Mouse (Mus musculus) liver, embryonic 14.5 days (tissue): ENCODE measurements around the gene Pla2g12b.

Experiments used
- CTCF ChIP-seq: IDR thresholded peaks from 2 replicates; pipeline ENCODE4 v1.5.1; 2016; ENCODE audit warnings: antibody characterized with exemption, low read depth, control low read depth
- EP300 ChIP-seq: IDR thresholded peaks from 2 replicates; pipeline ENCODE4 v1.6.1; 2016; ENCODE audit warnings: antibody characterized with exemption, low read depth

GRCm38 (mm10) chr10:59380411-59380821, 23.0 kb upstream of the Pla2g12b start:
- TF ChIP-seq CTCF (no peak), EP300 (no peak)
